Mouse (Mus musculus): ENCODE results near the gene B4galt4. TPM values are rescaled to one million over a fixed set of nuclear protein-coding genes. Genes with fewer than 3 reads are reported as not detected.

B4galt4 gene
- polyA plus RNA-seq, 1 experiment = not detected

- TF ChIP-seq POLR2A (IDR thresholded peaks at IDR 0.05; ENCODE audit: insufficient read depth, low read depth, low read length) (no peak), CTCF (IDR thresholded peaks at IDR 0.05; ENCODE audit: insufficient read depth, low read depth, low read length) (no peak)
- no peak overlapping the region for H3K4me3 ChIP-seq (ENCODE audit: insufficient read depth, low read depth, low read length)
- H3K4me1 ChIP-seq (ENCODE audit: control insufficient read depth, insufficient read depth, low read length) = no peaks in the 10 kb centered on the region
- 86% methylated on average over 6 of the region's 6 CpGs for WGBS
- no peak overlapping the region for H3K27ac ChIP-seq (ENCODE audit: insufficient read depth, low read depth, low read length)
Observed at GRCm38 (mm10) chr16:38760834-38761375, 18.8 kb downstream of the B4galt4 start.

DNA sequence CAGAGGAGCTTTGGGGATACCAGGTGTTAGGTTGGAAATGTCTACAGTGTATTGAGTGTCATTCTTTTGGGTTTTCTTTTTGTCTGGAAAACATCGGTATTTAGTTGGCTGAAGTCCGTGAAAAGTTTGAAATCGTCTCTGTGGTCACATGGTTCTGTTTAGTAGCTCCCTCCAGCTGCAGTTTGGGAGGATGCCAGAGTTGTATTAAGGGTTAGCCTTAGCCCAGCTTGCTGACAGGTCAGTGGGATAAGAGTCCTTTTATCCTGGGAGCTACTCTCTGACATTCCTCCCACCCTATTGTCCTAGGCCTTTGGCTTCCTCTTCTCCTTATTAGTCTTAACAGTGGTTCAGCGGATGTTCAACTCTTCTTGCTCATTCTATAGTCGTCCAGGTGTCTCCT lies 19.9 kb downstream of the B4galt4 start:
- Histone ChIP-seq H3K27ac (ENCODE audit: insufficient read depth, low read depth, low read length) (no peak overlapping the region), H3K4me1 (ENCODE audit: control insufficient read depth, insufficient read depth, low read length) (no peaks in the 10 kb centered on the region), H3K4me3 (ENCODE audit: insufficient read depth, low read depth, low read length) (no peak overlapping the region)
- 76% methylated on average over 5 of the region's 5 CpGs for WGBS
- TF ChIP-seq CTCF (IDR thresholded peaks at IDR 0.05; ENCODE audit: insufficient read depth, low read depth, low read length) (no peak), POLR2A (IDR thresholded peaks at IDR 0.05; ENCODE audit: insufficient read depth, low read depth, low read length) (no peak)

- Histone ChIP-seq H3K4me1 (ENCODE audit: control insufficient read depth, insufficient read depth, low read length) (no peaks in the 10 kb centered on the region), H3K27ac (ENCODE audit: insufficient read depth, low read depth, low read length) (no peak overlapping the region), H3K4me3 (ENCODE audit: insufficient read depth, low read depth, low read length) (no peak overlapping the region)
- 87% methylated on average over 8 of the region's 8 CpGs for WGBS
- no peak for TF ChIP-seq POLR2A (IDR thresholded peaks at IDR 0.05; ENCODE audit: insufficient read depth, low read depth, low read length)
- TF ChIP-seq CTCF (IDR thresholded peaks at IDR 0.05; ENCODE audit: insufficient read depth, low read depth, low read length) = no peak
Observed at GRCm38 (mm10) chr16:38762401-38762800, 20.3 kb downstream of the B4galt4 start.

DNA sequence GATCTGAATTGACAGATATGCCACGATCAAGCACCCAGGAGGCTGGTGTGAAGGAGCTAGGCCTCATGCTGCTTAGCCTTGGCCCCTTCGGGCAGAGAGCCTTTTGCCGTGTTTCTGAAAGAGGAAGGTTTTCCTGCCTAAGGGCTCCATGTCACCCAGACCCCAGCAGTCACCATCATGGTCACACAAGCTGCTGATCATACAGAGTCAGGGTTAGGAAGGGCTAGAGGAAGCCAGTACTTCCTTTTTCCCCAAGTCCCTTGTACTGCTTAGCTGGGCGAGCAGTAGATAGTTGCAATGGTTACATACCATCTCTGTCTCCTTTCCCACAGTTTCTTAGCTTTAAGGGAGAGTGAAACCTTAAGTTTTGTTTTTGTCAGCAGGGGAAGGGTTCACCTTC lies 21.4 kb downstream of the B4galt4 start:
- H3K27ac ChIP-seq (ENCODE audit: insufficient read depth, low read depth, low read length) = no peak overlapping the region
- H3K4me3 ChIP-seq (ENCODE audit: insufficient read depth, low read depth, low read length) = no peak overlapping the region
- WGBS = 91% methylated on average over 4 of the region's 4 CpGs
- no peaks in the 10 kb centered on the region for H3K4me1 ChIP-seq (ENCODE audit: control insufficient read depth, insufficient read depth, low read length)
- TF ChIP-seq POLR2A (IDR thresholded peaks at IDR 0.05; ENCODE audit: insufficient read depth, low read depth, low read length) = no peak
- TF ChIP-seq CTCF (IDR thresholded peaks at IDR 0.05; ENCODE audit: insufficient read depth, low read depth, low read length) = no peak

- H3K27ac ChIP-seq (ENCODE audit: insufficient read depth, low read depth, low read length) = no peak overlapping the region
- H3K4me1 ChIP-seq (ENCODE audit: control insufficient read depth, insufficient read depth, low read length) = no peaks in the 10 kb centered on the region
- 72% methylated on average over 3 of the region's 3 CpGs for WGBS
- no peak overlapping the region for H3K4me3 ChIP-seq (ENCODE audit: insufficient read depth, low read depth, low read length)
- no peak for TF ChIP-seq CTCF (IDR thresholded peaks at IDR 0.05; ENCODE audit: insufficient read depth, low read depth, low read length)
Observed at GRCm38 (mm10) chr16:38766671-38767070, 24.6 kb downstream of the B4galt4 start.

DNA sequence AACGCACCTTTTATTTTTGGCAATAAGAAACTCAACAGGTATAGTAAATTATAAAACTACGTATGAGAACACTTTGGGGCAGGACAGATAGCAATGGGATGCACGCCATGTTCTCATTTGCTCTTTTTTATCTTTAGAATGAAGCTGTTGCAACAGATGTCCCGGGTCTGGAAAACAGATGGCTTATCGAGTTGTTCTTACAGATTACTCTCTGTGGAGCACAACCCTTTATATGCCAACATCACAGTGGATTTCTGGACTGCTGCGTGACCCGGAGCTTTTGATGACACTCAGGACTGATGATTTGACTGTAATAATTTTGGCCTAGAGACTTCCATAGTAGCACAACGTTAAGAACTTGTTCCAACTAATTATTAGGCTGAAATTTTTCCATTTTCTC lies 25.7 kb downstream of the B4galt4 start:
- TF ChIP-seq CTCF (IDR thresholded peaks at IDR 0.05; ENCODE audit: insufficient read depth, low read depth, low read length) (no peak), POLR2A (IDR thresholded peaks at IDR 0.05; ENCODE audit: insufficient read depth, low read depth, low read length) (no peak)
- Histone ChIP-seq H3K4me3 (ENCODE audit: insufficient read depth, low read depth, low read length) (no peak overlapping the region), H3K4me1 (ENCODE audit: control insufficient read depth, insufficient read depth, low read length) (no peaks in the 10 kb centered on the region), H3K27ac (ENCODE audit: insufficient read depth, low read depth, low read length) (no peak overlapping the region)
- 90% methylated on average over 8 of the region's 8 CpGs for WGBS

- 92% methylated on average over 8 of the region's 8 CpGs for WGBS
- Histone ChIP-seq H3K27ac (ENCODE audit: insufficient read depth, low read depth, low read length) (no peak overlapping the region), H3K4me1 (ENCODE audit: control insufficient read depth, insufficient read depth, low read length) (no peaks in the 10 kb centered on the region), H3K4me3 (ENCODE audit: insufficient read depth, low read depth, low read length) (no peak overlapping the region)
- no peak for TF ChIP-seq CTCF (IDR thresholded peaks at IDR 0.05; ENCODE audit: insufficient read depth, low read depth, low read length)
- no peak for TF ChIP-seq POLR2A (IDR thresholded peaks at IDR 0.05; ENCODE audit: insufficient read depth, low read depth, low read length)
Observed at GRCm38 (mm10) chr16:38768386-38768785, 26.3 kb downstream of the B4galt4 start.

- no peak overlapping the region for H3K4me3 ChIP-seq (ENCODE audit: insufficient read depth, low read depth, low read length)
- H3K4me1 ChIP-seq (ENCODE audit: control insufficient read depth, insufficient read depth, low read length) = no peaks in the 10 kb centered on the region
- TF ChIP-seq POLR2A (IDR thresholded peaks at IDR 0.05; ENCODE audit: insufficient read depth, low read depth, low read length) (no peak), CTCF (IDR thresholded peaks at IDR 0.05; ENCODE audit: insufficient read depth, low read depth, low read length) (no peak)
- WGBS = 88% methylated on average over 9 of the region's 9 CpGs
- no peak overlapping the region for H3K27ac ChIP-seq (ENCODE audit: insufficient read depth, low read depth, low read length)
Observed at GRCm38 (mm10) chr16:38769529-38769928, 27.5 kb downstream of the B4galt4 start.

DNA sequence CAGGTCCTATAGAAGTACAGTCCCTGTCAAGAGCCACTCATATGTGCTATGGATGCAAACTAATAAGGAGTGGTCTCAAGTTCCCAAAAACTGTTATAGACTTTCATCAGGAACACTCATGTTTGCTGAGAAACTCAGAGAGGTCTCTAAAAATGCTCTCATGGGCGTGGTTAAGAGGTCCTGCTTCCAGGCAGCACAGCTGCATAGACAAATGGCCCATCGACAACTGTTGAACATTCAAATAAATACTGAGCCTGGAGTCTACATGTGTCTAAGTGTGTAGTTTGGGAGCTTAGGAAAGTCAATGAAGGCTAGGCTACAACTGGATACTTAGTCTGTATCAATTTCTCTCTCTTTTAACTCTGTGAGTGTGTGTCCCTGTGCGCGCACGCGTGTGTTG lies 29.1 kb downstream of the B4galt4 start:
- TF ChIP-seq CTCF (IDR thresholded peaks at IDR 0.05; ENCODE audit: insufficient read depth, low read depth, low read length) (no peak), POLR2A (IDR thresholded peaks at IDR 0.05; ENCODE audit: insufficient read depth, low read depth, low read length) (no peak)
- 97% methylated on average over 6 of the region's 6 CpGs for WGBS
- no peaks in the 10 kb centered on the region for H3K4me1 ChIP-seq (ENCODE audit: control insufficient read depth, insufficient read depth, low read length)
- no peak overlapping the region for H3K4me3 ChIP-seq (ENCODE audit: insufficient read depth, low read depth, low read length)
- H3K27ac ChIP-seq (ENCODE audit: insufficient read depth, low read depth, low read length) = no peak overlapping the region

All from olfactory bulb, adult 2 months (tissue).